Comparison of ENCODE assay signal across 8 mouse cellular contexts in the genomic region with DNA sequence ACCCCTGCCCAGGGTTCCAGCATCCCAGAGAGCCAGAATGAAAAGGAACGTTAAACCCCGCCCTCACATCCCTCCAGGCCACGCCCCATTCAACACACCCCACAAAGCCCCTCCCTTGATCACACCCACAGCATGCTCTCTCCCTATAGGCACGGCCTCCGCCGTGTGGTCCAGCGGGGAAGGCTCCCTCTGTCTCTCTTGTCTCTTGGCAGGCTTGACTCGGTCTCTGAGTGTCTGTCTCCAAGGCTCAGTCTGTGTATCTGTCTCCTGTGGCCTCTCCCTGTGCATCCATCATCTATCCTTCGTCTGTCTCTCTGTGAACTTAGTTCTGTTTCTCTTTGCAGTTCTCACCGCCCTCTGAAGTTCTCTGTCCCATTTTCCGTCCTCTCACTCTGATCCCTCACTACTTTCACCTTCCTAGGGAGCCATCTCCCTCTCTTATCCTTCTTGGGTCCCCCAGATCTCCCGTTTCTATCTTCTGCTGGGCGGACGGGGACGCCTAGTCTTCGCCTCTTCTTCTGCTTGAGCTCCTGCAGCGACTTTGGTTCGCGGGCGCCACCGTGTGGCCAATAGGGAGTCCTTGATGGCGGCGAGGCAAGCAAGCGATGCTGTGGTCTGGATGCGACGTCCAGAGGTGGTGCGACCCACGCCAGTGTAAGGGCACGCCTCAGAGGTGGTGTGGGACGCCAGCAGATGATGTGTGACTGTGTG. TPM values are rescaled to one million over a fixed set of nuclear protein-coding genes. Genes with fewer than 3 reads are reported as not detected.
DNase-seq lines count a peak whose midpoint lies in the region; ATAC-seq and TF ChIP-seq lines count a peak whose summit lies in the region.

A gene (plus strand): TSS at position 146 of the 711 bp plus-strand sequence.

- peaks cover 47% of the 10 kb centered on the region for H3K27me3 ChIP-seq in forebrain, embryonic 13.5 days
- H3K27me3 ChIP-seq in liver, postnatal 0 days (ENCODE audit: insufficient read depth, low read length): peaks cover 47% of the 10 kb centered on the region
- H3K27me3 ChIP-seq in neural tube, embryonic 13.5 days: peaks cover 54% of the 10 kb centered on the region

- ATAC-seq in forebrain, embryonic 13.5 days: peak; percentile 76
- peak; percentile 87 for ATAC-seq in liver, postnatal 0 days
- ATAC-seq in neural tube, embryonic 13.5 days (ENCODE audit: low read depth): peak; percentile 68

- peak; percentile 96 for TF ChIP-seq CTCF in liver, postnatal 0 days (IDR thresholded peaks at IDR 0.05; ENCODE audit: low read depth)

- H3K4me2 ChIP-seq in forebrain, embryonic 13.5 days: peak within 1 kb of the TSS; percentile 65
- peak within 1 kb of the TSS; percentile 67 for H3K4me2 ChIP-seq in liver, postnatal 0 days (ENCODE audit: low read depth, low read length)
- H3K4me2 ChIP-seq in neural tube, embryonic 13.5 days: peak within 1 kb of the TSS; percentile 57

- H3K9me3 ChIP-seq in forebrain, embryonic 13.5 days (replicated peaks): no peaks in the 10 kb centered on the region
- no peaks in the 10 kb centered on the region for H3K9me3 ChIP-seq in liver, postnatal 0 days (ENCODE audit: low read length)
- H3K9me3 ChIP-seq in neural tube, embryonic 13.5 days: no peaks in the 10 kb centered on the region

- DNase-seq in CD8-positive naive resting alpha-beta T cell, adult 2 months (ENCODE audit: low read depth in 2 of 2, low spot score in 2 of 2): peak; percentile 74 to 78
- DNase-seq in c-Kit-positive CD71-positive TER-119-positive erythroid progenitor cells, embryonic 14.5 days (ENCODE audit: low spot score): peak; percentile 79
- peak; percentile 91 to 92 for DNase-seq in heart, postnatal 10 days
- peak; percentile 93 to 95 for DNase-seq in kidney, postnatal 4 days
- peak; percentile 88 for DNase-seq in liver, postnatal 0 days
- peak; percentile 72 for DNase-seq in telencephalon, adult 2 months (ENCODE audit: low read depth, low spot score)

- WGBS in forebrain, embryonic 13.5 days: under 1% methylated on average over 30 of the region's 30 CpGs
- under 1% methylated on average over 30 of the region's 30 CpGs for WGBS in liver, postnatal 0 days (ENCODE audit: insufficient replicate concordance)
- under 1% methylated on average over 30 of the region's 30 CpGs for WGBS in neural tube, embryonic 13.5 days

- H3K27ac ChIP-seq in forebrain, embryonic 13.5 days: peak within 1 kb of the TSS; percentile 44
- H3K27ac ChIP-seq in liver, postnatal 0 days (ENCODE audit: low read depth): peak within 1 kb of the TSS; percentile 39; the same call in 1 of the 2 replicates
- peak within 1 kb of the TSS; percentile 66 for H3K27ac ChIP-seq in neural tube, embryonic 13.5 days (replicated peaks)

- peaks cover 42% of the 10 kb centered on the region for H3K4me1 ChIP-seq in forebrain, embryonic 13.5 days
- peaks cover 10% of the 10 kb centered on the region for H3K4me1 ChIP-seq in liver, postnatal 0 days (ENCODE audit: insufficient read depth)
- H3K4me1 ChIP-seq in neural tube, embryonic 13.5 days (replicated peaks): peaks cover 40% of the 10 kb centered on the region

- TF ChIP-seq EP300 in liver, postnatal 0 days (IDR thresholded peaks at IDR 0.05; ENCODE audit: low read depth): no peak

- peaks cover 7% of the 10 kb centered on the region; the same call in 1 of the 2 replicates for H3K36me3 ChIP-seq in forebrain, embryonic 13.5 days (ENCODE audit: poor library complexity, severe bottlenecking)
- H3K36me3 ChIP-seq in liver, postnatal 0 days (replicated peaks; ENCODE audit: insufficient read depth, low read length): no peaks in the 10 kb centered on the region
- H3K36me3 ChIP-seq in neural tube, embryonic 13.5 days: peaks cover 8% of the 10 kb centered on the region

- intact Hi-C loops in heart, postnatal 10 days (cut with DNase I): loop anchor here (1.0 to 10.0 kb wide), 6 partner anchors 17 to 267 kb away; no protein-coding TSS in a partner anchor

- peak within 1 kb of the TSS; percentile 34; the same call in 1 of the 2 replicates for H3K9ac ChIP-seq in forebrain, embryonic 13.5 days
- H3K9ac ChIP-seq in liver, postnatal 0 days (replicated peaks): no peak within 1 kb of the TSS
- peak within 1 kb of the TSS; percentile 38 for H3K9ac ChIP-seq in neural tube, embryonic 13.5 days

- peak within 1 kb of the TSS; percentile 38 for H3K4me3 ChIP-seq in forebrain, embryonic 13.5 days
- H3K4me3 ChIP-seq in liver, postnatal 0 days (ENCODE audit: low read depth, low read length): peak within 1 kb of the TSS; percentile 28
- H3K4me3 ChIP-seq in neural tube, embryonic 13.5 days: peak within 1 kb of the TSS; percentile 27

RNA-seq across cellular contexts. Expression of the gene that starts here (rescaled TPM):
- 9.2 and 18.2 TPM in 2 replicates for polyA plus RNA-seq in forebrain, embryonic 13.5 days (2015; fragmentation: Nextera tagmentation; extraction: Ambion mirVana)
- 1 to 10 TPM in 1 of 2 experiments, under 1 TPM in 1; 0.82 to 1.4 TPM for total RNA-seq in heart, postnatal 10 days (2021)
- polyA plus RNA-seq in liver, postnatal 0 days (2015; fragmentation: Nextera tagmentation; extraction: Ambion mirVana): 0.15 and 0.20 TPM in 2 replicates
- polyA plus RNA-seq in neural tube, embryonic 13.5 days (2015; fragmentation: Nextera tagmentation; extraction: Ambion mirVana): 15.4 and 24.1 TPM in 2 replicates

Comparison
In these comparisons a context has a peak if more than half of its experiments do, and no peak if none do; other contexts are left out.
1. Peak in every context shown above with its lines: DNase-seq, ATAC-seq, H3K4me3 ChIP-seq and H3K27ac ChIP-seq.
2. Peak in DNase-seq, ATAC-seq, H3K4me3 ChIP-seq, H3K27ac ChIP-seq and H3K4me2 ChIP-seq in liver, postnatal 0 days; RNA of the gene not detected or under 1 TPM.